Mouse (Mus musculus): ENCODE measurements at regions not wholly inside any gene's neighbourhood (a gene's known extent, or its start where the extent isn't known, plus 50 kb on each side); places are given as distances from the start of the nearest gene placed in this dataset.

- no peak for DNase-seq (ENCODE audit: low spot score in 2 of 2)
Observed at GRCm38 (mm10) chr1:148903093-148903492, 1058.0 kb downstream of the Pla2g4a start.

GRCm38 (mm10) chr1:148901319-148902033 is 1059.6 kb downstream of the Pla2g4a start:
- no peak for DNase-seq (ENCODE audit: low spot score in 2 of 2)

- no peak for DNase-seq (ENCODE audit: low spot score in 2 of 2)
Observed at GRCm38 (mm10) chr1:148870788-148871187, 1090.3 kb downstream of the Pla2g4a start.

GRCm38 (mm10) chr1:148863582-148863981 is 1097.5 kb downstream of the Pla2g4a start:
- no peak for DNase-seq (ENCODE audit: low spot score in 2 of 2)

- DNase-seq (ENCODE audit: low spot score in 2 of 2), result no peak
Observed at GRCm38 (mm10) chr1:148852990-148853389, 1108.1 kb downstream of the Pla2g4a start.

GRCm38 (mm10) chr1:148846595-148846994 is 1114.5 kb downstream of the Pla2g4a start:
- no peak for DNase-seq (ENCODE audit: low spot score in 2 of 2)

GRCm38 (mm10) chr1:148823146-148823545 is 1137.9 kb downstream of the Pla2g4a start:
- no peak for DNase-seq (ENCODE audit: low spot score in 2 of 2)

DNA sequence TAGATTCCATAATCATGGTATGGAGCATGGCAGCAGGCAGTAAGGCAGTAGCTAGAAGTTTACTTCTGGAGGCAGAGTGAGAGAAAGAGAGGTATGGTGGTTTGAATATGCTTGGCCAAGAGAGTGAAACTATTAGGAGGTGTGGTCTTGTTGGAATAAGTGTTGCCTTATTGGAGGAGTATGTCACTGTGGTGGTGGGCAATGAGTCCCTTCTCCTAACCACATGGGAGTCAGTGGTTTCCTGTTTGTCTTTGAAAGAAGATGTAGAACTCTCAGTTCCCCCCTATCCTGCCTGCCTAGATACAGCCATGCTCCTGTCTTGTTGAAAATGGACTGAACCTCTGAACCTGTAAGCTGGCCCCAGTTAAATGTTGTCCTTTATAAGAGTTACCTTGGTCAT is 1152.4 kb downstream of the Pla2g4a start:
- DNase-seq (ENCODE audit: low spot score in 2 of 2), result no peak

GRCm38 (mm10) chr1:148797110-148797509 is 1164.0 kb downstream of the Pla2g4a start:
- DNase-seq (ENCODE audit: low spot score in 2 of 2), result no peak

DNA sequence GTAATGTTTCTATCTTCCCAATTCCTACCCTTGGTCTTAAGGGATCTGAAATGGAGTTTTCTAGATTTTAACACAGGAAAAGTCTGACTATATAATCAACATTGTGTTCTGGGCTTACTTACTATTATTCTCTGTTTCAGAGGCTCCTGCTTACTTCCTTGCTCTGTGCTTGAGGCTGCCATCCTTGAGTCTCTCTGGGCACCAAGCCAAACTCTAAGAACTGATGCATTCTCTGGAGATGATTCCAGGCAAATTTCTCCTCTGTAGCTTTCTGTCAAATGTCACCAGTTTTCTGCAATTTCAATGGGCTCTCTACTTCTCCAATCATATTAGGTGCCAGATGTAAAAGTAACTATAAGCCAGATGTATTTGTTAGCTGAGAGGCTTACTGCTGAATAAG is 1210.3 kb downstream of the Pla2g4a start:
- DNase-seq (ENCODE audit: low spot score in 2 of 2), result no peak

DNA sequence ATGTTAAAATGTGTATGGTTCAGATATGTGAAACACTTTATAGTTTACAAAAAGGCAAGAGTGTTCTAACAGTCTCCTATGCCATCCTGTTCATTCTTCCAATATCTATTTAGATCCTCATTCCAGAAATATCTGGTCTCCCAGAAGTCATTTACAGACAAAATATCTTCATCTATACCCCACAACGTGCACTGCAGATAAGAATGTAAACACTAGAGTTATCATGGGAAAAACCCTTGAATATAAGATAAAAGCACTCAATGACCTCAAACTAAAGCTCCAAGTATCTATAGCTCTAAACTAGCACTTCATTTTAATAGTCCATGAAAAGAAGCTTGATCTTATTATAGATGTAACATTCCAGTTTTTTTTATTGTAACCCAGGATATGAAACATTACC is 1239.0 kb downstream of the Pla2g4a start:
- no peak for DNase-seq (ENCODE audit: low spot score in 2 of 2)

GRCm38 (mm10) chr1:148721409-148721808 is 1239.7 kb downstream of the Pla2g4a start:
- DNase-seq (ENCODE audit: low spot score in 2 of 2), result no peak

GRCm38 (mm10) chr1:148720980-148721379 is 1240.1 kb downstream of the Pla2g4a start:
- DNase-seq (ENCODE audit: low spot score in 2 of 2), result no peak

GRCm38 (mm10) chr1:148708084-148708483 is 1253.0 kb downstream of the Pla2g4a start:
- DNase-seq (ENCODE audit: low spot score in 2 of 2), result no peak

- DNase-seq (ENCODE audit: low spot score in 2 of 2), result no peak
Observed at GRCm38 (mm10) chr1:148707657-148708056, 1253.4 kb downstream of the Pla2g4a start.

DNA sequence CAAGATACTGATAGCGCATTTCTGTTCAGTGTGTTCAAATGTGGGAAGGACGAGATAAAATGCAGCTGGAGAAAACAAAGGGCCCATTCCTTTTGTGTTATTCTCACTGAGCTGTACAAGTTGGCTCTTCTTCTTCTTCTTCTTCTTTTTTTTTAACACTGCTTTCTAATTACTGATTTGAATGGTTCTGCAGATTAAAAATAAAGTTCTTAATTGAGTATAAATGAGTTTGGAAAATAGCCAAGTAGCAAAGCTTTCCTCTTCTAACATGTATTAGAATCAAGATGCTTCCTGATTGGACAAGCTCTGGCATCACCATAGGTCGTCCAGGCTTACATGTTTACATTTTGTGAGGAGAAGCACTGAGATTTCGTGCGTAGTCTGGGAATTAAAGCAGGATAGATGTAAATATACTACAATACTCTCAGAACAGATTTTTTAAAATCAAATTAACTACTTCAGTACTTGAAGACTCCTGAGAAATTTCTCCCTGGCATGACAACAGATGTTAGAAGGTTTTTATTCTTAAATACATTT is 1254.8 kb downstream of the Pla2g4a start:
- no peak for DNase-seq (ENCODE audit: low spot score in 2 of 2)

GRCm38 (mm10) chr1:148700599-148700954 is 1260.5 kb downstream of the Pla2g4a start:
- DNase-seq (ENCODE audit: low spot score in 2 of 2), result no peak

- no peak for DNase-seq (ENCODE audit: low spot score in 2 of 2)
Observed at GRCm38 (mm10) chr1:148699854-148700598, 1261.1 kb downstream of the Pla2g4a start.

GRCm38 (mm10) chr1:148690085-148690484 is 1271.0 kb downstream of the Pla2g4a start:
- DNase-seq (ENCODE audit: low spot score in 2 of 2), result no peak

DNA sequence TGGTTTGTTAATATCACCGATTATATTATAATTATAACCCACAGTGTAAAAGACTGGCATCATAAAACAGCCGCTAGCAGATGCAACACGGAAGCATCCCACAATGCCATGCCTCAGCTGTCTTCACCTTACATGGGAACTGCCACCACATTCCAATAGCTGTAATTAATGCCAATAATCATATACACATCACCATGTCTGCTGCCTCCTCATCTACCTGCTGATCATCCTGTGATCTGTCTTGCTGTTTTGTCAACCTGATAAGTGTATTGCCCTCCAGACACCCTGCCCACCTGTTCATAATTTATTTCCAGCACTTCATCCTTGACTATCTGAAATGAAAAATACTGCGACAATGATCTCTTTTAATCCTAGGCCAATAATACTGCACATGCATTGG is 1271.5 kb downstream of the Pla2g4a start:
- DNase-seq (ENCODE audit: low spot score in 2 of 2), result no peak

GRCm38 (mm10) chr1:148675516-148675915 is 1285.6 kb downstream of the Pla2g4a start:
- no peak for DNase-seq (ENCODE audit: low spot score in 2 of 2)

DNA sequence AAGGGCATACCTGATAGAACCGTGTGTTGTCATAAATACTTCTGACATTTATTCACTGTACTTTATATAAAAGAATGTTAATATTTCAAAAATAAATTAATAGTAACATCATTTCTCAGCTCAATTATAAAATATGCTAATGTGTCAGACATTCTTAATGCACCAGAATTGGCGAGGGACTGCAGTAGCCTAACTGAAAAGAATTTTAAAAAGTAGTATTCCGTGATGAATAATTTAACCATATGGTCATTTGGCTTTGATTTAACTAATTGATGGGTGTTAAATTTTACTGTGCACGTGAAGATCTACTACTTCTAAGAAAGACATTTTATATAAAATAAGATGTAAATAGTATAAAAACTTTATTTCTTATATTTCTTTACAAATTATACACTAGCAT is 1296.7 kb downstream of the Pla2g4a start:
- no peak for DNase-seq (ENCODE audit: low spot score in 2 of 2)

DNA sequence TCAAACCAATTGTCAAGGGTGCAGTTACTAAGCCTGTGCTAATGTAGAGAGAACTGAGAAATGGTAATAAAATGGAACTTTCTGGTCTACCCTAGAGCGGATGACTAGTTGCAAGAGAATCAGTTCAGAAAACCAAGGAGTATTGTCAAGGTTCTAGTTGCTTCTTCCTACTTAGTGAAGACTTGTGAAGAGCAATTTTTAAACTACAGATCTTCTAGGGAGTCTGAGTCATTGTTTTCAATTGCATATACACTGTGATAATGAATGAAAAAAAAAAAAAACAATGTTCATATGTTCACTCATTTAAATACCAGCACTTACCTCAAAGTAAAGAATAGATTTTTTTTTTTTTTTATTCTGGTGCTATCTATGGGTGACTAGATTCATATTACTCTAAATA is 1304.1 kb downstream of the Pla2g4a start:
- no peak for DNase-seq (ENCODE audit: low spot score in 2 of 2)
